Mouse (Mus musculus) erythroid progenitor cell, adult 5-6 weeks (primary cell): Measurements from ENCODE around the gene Purb. TPM values are rescaled to one million over a fixed set of nuclear protein-coding genes. Genes with fewer than 3 reads are reported as not detected.

ENCODE experiments used
- ATAC-seq: replicated peaks from 2 replicates; pipeline ENCODE4 v1.8.0; 2016; ENCODE audit warnings: moderate number of reproducible peaks, mild to moderate bottlenecking, moderate TSS enrichment, inconsistent platforms; ENCODE audit not compliant: poor library complexity, low FRiP score, severe bottlenecking
- total RNA-seq, 2 experiments: library from RNA; stranded (forward) in 1 of 2; stranded (reverse) in 1 of 2; fragments of 150-400 nt in 1 of 2; fragments of 186-747, 209-891 nt in 1 of 2; gene quantifications; 2 replicates each; pipeline versions ENCODE4 v1.2.3 to v1.2.4; 2015 to 2017; ENCODE audit warnings: low replicate concordance in 2 of 2

Gene Purb
- total RNA-seq (2015; ENCODE audit: low replicate concordance): 40.7 and 50.7 TPM in 2 replicates
- 41.3 and 43.5 TPM in 2 replicates for total RNA-seq (2017; ENCODE audit: low replicate concordance)

DNA sequence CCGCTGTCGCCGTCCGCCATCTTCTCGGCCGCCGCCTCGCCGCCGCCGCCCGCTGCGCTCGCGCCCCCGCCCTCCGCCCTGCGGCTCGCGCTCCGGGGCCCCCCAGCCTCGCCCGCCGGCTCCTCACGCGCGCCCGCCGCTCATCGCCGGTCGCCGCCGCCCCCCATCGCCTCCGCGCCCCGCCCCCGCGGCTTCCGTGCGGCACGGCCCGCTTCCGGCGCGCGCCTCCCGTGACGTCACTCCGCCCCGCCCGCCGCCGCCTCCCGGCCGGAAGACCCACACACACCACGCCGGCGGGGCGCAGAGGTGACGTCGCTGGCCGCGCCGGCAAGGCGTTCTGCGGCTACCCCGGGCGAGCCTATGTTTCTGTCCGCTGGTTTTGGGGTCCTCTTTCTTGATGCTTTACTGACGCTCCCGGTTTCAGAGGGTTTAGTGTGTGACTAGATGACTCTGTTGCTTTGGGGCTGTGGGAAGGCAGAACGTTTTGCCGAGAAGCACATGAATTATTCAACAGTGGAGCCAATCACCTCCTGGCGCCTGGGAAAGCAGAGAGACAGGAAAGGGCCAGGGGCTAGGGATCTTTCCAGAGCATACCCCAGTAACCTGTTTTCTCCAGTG, at the start of gene Purb:
TSS of gene Purb (minus strand) at position 51 of the 618 bp plus-strand sequence.
- peak; percentile 93 for ATAC-seq

DNA sequence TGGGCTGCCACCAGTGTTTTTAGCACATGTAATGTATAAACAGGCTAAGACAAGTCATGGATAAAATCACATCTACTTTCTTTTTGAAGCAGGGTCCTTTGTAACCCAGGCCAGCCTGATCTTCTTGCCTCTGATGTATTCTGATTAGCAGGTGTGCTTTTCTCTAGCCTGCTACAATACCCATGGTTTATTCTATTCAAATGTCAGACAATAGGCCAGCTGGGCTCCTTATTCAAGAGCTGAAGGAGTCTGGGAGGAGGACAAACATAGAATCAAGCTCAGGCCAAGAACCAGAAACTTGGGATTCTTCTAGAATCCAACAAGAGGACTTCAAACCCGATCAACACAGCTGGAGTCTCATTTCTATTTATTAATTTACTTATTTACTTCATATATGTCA, 49.5 kb upstream of the Purb start:
- no peak for ATAC-seq

DNA sequence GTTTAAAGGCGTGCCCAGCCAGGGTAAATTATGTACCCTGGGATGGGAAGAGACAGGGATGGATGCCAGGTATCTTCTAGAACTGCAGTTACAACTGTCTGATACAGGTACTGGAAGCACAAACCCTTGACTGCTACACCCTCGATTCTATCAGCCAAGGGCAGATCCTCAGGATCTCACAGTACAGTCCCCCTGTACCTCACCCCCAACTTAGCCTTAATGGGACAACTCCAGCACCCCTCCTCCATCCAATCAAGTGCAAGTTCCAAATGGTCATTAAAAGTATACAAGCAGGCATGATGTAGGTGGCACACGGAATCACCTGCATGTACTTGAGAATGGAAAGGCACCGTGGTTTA, 49.1 kb upstream of the Purb start:
- ATAC-seq: no peak

DNA sequence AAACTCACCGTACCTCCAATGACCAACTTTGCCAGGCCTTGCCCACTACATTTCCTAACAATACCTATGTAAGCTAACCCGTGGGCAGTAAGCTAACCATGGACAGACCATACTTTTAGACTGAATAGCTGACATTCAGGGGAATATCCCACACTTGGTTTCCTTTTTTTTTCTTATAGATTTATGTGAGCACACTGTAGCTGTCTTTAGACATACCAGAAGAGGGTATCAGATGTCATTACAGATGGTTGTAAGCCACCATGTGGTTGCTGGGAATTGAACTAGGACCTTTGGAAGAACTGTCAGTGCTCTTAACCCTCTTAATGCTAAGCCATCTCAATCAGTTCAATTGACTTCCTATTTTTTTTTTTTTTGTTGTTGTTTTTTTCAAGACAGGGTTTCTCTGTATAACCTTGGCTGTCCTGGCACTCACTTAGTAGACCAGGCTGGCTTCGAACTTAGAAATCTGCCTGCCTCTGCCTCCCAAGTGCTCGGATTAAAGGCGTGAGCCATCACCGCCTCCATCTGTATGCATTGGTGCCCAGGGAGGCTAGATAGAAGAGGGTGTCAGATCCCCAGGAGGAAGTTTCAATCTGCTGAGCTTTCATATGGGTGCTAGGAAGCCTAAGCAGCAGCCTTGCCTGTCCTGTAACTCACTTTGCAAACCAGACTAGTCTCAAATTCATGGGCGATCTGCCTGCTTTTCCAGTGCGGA, 48.6 kb upstream of the Purb start:
- ATAC-seq: no peak

DNA sequence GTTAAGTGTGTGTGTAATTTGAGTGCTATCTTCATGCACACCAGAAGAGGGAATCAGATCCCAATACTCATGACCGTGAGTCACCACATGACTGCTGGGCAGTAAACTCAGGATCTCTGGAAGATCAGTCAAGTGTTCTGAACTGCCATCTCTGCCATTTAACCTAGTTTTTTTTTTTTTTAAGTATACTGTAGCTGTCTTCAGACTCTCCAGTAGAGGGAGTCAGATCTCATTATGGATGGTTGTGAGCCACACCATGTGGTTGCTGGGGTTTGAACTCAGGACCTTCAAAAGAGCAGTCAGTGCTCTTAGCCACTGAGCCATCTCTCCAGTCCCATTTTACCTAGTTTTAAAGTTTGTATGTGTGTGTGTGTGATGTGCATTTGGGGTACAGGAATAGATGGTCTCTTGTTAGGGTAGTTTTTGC, 48.0 kb upstream of the Purb start:
- no peak for ATAC-seq

DNA sequence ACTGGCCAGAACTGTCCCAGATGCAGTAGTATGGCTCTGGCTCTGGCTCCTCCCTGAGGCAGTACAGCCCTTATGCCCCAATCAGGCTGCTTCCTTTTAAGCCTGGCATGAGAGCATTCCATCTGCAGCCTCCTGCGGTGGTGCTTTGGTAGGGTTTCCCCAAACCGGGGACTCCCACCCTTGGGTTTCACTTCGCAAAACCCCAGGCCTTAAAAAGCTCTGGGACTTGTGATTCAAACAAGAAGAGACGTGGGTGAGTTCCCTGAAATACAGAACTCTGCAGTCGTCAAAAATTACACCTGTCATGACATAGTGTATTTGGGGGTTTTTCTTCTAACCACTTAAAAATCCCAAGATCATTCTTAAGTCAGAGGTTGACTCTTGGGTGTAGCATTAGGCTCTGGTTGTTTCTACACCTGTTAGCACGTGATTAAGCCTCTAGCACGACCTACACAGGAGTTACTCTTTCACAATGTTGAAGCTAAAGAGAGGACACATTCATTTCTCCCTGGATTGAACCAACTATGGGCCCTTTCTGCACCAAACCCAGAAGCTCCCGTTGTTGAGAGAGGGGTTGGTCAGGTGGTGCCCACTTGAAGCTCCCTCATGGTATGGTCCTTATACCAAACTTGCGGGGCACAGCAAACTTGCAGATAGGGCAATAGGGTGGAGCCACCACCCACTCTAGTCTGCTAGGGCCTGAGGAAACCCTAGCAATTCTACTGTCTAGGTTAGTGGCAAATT, 47.2 kb upstream of the Purb start:
- no peak for ATAC-seq

DNA sequence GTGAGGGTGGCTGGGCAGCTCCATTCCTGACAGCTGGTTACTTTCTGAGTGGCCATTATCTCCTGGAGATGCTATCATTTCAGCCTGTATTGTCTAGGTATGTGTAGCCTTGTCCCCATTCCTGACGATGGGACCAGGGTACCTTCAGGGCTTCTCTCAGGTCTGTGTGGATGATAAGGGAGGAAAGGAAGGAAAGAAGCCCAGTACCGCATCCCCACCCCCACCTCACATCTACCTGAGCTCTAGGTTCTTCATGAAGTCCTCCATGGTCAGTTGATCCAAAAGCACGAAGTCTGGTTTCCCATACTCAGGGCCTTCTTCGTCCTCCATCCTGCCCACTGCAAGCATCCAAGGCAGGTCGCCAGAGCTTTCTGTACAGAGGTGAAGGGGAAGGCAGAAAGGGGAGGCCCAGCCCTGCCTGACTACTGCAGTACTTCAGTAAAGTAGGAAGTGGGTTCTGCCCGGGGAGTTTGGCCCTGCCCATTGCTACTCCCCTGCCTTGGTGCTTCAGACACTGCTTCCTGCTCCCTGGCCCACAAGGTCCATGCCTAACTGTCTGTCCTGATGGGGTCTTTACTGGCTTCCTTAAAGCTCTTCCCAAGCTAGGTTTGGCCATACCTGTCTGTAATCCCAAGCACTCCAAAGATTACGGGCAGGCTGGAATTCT, 44.9 kb upstream of the Purb start, which contains the start of gene Myo1g:
TSS of gene Myo1g (minus strand) at position 459 of the 667 bp plus-strand sequence.
- no peak for ATAC-seq

DNA sequence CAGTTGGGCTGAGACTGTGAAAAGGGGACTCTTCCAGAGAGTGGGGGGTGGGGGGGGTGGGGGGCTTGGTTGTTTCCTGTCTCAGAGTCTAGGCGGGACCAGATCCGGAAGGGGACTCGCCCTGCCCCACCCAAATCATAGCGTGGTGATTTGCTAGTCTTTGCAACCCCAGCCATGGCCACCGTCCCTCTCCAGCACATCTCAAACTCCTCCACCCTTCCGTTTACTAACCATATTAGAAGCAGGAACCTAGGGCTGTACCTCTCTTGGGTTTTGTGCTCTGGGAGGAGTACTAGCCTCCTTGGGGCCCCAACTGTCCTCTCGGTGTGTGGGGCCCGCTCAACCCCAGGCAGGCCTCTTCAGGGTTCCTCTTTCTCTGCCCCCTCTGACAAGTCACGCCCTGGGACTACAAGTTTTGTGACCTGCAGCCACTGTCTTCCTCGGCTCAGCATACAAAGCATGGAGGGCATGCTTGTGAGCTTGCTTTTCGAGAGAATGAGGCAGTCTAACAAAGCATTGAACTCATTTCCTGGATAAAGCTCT, 43.8 kb upstream of the Purb start:
- ATAC-seq: no peak

DNA sequence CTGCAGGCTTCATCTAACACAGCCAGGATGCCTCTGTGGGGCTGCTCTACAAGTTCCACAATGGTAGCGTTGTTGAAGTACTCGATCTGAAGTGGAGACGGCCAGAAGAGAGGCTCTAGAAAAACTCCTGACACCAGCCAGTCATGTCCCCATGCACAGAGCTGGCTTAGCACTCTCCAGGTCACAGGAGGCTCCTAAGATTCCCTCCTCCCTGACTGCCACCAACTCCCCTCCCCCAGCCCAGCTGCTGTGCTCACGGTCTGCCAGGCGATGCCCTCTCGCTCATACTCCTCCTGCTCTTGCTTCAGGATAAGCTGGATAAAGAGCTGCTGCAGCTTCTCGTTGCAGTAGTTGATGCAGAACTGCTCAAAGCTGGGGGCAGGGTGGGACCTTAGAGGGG, 39.1 kb upstream of the Purb start:
- no peak for ATAC-seq

DNA sequence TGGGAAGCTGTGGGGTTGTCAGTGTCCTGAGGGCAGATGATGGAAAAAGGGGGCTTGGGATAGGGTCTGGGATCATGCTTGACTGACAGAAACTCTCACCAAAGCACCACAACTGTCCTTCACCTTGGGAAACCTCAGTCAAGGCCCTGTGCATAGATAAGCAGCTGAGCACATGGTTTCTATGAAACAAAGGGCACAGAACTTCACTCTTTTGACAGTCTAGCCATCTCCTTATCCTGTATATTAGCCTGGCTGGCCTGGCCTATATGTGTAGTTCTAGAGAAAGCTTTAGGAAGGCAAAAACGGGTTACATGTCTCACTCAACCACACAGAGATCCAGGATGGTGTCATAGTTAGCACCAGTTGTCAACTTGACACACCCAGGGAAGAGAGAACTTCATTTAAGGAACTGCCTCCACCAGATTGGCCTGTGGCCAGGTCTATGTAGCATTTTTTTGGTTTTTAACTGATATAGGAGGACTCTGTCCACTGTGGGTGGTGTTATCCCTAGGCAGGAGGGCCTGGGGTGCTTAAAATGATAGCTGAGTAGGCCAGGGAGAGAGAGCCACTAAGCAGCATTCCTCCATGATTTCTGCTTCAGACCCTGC, 32.7 kb upstream of the Purb start:
- ATAC-seq: no peak

DNA sequence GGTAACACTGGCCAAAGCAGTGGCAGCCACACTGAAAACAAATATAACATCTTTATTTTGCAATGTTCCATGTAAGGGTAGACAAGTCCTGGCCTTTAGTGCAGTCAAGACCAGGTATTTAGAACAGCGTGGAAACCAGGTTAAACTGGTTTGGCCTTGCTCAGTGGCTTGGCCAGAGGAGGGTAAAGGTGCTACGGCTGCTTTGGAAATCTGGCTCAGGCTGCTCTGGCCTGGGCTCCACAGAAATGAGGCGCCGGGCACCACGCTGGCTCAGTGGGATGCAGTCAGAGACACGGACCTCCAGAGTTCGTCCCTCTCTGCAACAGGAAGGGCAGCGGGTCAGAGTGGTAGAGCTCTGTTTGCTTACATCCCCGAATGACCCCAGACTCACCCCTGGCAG, 30.8 kb upstream of the Purb start:
- no peak for ATAC-seq

DNA sequence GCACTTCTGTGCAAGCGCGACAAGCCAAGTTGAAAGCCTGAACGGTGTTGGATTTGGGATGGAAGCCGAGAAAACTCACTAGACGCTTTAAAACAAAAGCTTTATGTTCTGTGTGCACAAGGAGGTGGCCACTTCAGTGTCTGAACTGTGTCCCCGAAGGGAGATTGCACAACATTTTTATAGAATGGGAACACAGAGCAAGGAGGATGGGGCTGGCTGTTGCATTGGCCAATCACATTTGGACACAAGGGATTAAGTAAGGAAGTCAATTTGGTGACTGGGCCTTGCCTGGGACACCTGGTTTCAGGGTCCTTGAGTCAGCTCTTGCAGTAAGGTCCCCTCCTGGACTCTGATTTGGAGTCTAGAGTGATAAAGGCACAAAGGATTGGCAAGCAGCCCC, 29.0 kb upstream of the Purb start:
- no peak for ATAC-seq

DNA sequence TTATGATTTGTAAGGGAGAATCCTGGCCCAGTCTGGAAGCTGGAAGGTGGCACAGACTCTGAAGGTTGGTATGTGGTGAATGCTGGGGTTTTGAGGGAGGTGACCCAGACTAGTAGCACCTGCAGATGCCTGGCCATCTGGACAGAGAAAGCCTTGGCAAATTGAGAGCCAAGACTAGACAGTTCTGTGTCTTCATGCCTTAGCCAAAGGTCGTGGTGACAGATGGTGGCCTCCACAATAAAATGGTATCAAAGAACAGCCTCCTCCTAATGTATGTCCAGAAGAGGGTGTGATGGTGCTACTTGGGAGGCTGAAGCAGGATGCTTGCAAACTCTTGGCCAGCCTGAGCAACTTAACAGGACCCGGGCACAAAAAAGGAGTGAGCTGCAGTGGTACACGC, 28.5 kb upstream of the Purb start:
- no peak for ATAC-seq

DNA sequence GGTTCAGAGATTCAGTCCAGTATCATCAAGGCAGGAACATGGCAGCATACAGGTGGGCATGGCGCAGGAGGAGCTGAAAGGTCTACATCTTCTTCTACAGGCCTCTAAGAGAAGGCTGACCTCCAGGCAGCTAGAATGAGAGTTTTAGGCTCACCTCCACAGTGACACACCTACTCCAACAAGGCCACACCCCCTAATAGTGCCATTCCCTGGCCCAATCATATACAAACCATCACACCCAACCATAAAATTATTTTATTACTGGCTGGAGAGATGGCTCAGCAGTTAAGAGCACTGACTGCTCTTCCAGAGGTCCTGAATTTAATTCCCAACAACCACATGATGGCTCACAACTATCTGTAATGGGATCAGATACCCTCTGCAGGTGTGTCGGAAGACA, 26.8 kb upstream of the Purb start:
- no peak for ATAC-seq

DNA sequence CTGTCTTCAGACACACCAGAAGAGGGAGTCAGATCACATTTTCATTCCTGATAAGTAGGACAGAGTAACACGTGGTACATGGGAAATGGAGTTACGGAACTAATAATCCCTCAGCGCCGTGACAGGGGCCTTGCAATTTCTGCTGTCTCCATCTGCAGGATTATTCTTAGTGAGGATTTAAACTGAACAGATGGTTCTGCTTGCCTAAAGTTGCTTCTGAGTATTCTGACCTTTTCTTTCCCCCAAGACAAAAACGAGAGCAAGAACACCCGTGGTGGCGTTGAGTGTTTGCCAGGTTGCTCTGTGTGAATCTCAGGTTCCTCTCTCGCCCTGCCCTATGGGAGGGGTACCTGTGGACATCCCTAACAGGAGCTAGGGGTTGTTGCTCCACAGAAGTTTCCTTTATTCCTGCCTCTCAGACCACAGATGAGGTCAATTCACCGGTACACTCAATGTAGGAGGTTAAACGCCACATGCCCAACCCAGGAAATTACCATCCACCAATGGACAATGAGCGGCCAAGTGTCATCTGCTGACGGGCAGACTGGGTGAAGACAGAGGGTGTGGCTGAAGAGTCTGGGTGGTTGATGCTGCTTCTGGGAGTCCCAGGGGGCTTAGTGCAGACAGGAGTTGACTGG, 21.7 kb upstream of the Purb start:
- ATAC-seq: no peak

DNA sequence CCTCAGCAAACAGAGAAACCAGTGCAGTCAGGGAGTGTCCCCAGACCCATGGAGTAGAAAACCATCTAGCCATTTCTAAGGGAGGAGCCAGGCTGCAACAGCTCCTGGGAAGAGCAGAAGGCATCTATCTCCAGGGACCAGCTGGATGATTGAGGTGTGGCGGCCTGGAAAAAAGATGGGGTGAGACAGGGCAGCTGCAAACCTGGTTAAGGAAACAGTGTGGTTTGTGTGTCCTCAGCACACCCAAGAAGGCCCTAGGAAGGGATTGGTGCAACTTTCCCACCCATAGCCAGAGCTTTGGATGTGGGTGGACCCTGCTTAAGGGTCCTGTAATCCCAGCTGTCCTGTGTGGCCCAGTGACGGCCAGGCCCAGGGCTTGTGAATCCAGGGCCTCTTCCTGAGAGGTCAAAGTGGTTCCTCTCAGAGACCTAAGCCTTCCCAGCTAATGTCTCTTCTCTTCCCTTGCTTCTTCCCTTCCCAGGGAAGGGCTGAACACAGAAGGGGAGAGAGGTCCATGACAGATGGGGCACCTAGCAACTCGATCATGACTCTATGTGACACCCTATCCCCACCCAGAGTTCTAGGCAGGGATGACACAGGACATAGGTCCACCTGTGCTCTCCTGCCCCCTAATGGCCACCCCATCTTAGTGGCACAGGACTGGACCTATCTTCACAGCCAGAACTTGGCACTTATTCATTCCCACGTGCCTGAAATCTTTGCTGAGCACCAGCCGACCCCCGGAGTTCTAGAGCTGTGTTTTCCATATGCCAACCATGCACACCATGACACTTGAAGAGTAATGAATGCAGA, 14.2 kb upstream of the Purb start:
- ATAC-seq: peak; percentile 83

DNA sequence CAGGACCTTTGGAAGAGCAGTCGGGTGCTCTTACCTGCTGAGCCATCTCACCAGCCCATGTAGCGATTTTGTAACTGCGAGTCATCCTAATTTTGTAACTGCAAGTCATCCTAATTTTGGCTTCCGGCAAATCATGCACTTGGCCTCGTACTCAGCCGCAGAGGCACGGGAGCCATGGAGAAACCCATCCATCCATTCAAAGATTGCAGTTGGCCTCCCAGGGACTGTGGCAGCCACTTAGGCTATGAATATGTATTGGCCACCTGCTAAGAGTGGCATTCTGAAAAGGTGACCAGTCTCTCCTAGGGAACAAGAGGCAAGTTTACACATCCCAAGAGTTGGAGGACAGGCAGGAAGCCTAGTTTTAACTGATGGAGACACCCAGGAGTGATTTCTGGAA, 13.5 kb upstream of the Purb start:
- no peak for ATAC-seq

DNA sequence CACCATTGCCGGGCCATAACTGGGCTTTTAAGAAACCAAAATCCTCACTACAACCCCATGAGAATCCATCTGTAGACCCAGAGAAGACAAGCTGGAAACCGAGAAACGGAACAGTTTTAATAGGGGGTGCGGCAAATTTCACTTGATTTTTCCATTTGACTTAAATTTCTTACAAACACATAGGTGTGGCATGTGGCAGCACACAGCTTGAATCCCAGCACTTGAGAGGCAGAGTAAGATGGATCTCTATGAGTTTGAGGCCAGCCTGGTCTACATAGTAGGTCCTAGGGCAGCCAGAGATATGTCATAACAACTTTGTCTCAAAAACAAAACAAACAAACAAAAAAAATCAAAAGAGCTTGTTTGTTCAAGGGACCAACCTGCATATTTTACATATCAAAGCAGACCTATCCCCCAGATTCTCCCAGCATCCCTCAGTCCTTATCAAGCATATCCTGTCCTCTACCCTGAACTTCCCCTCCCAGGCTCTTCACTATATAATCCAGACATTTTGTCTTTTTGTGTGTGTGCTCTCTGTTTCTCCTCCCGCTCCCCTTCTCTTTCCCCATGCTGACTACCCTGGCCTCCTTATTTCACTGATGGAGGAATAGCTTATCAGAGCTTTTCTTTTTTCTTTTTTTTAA, 12.4 kb upstream of the Purb start:
- no peak for ATAC-seq
